Mouse (Mus musculus) liver, embryonic 14.5 days (tissue): ENCODE data around the gene Hsf4. TPM values are rescaled to one million over a fixed set of nuclear protein-coding genes. Genes with fewer than 3 reads are reported as not detected.

Source experiments
- ATAC-seq: fragments of 200-750 bp; cut with Nextera tagmentation; 2 replicates; pipeline ENCODE4 v1.8.0; 2017; ENCODE audit warnings: moderate number of reproducible peaks, mild to moderate bottlenecking, moderate library complexity; ENCODE audit not compliant: insufficient read depth
- DNase-seq, 3 experiments: peaks; one replicate each; pipeline ENCODE4 v3.0.0-alpha.2; 2012 to 2013; ENCODE audit warnings: low read depth in 3 of 3, low spot score in 3 of 3
- H3K27ac ChIP-seq: fragments of 300-500 bp; sonication (generic); 2 replicates; pipeline ENCODE4 v1.5.1; 2014; ENCODE audit warnings: moderate library complexity, mild to moderate bottlenecking, control low read depth, inconsistent platforms
- H3K27me3 ChIP-seq: fragments of 300-500 bp; sonication (generic); 2 replicates; pipeline ENCODE4 v1.6.1; 2014; ENCODE audit warnings: mild to moderate bottlenecking, low read length, moderate library complexity; ENCODE audit not compliant: control insufficient read depth, insufficient read depth
- H3K36me3 ChIP-seq: fragments of 300-500 bp; sonication (generic); replicated peaks from 2 replicates; pipeline ENCODE4 v1.6.1; 2014; ENCODE audit warnings: low read depth; ENCODE audit not compliant: control insufficient read depth, insufficient read depth
- H3K4me1 ChIP-seq, 2 experiments: fragments of 200-500 bp in 1 of 2; fragments of 300-500 bp in 1 of 2; sonication (generic) in 1 of 2; replicated peaks; 2 replicates each; pipeline ENCODE4 v1.6.1; 2012 to 2014; ENCODE audit warnings: antibody characterized with exemption in 1 of 2, inconsistent platforms in 1 of 2, low read length in 1 of 2; ENCODE audit not compliant: control insufficient read depth in 2 of 2, insufficient read depth in 2 of 2
- H3K4me2 ChIP-seq: fragments of 300-500 bp; sonication (generic); 2 replicates; pipeline ENCODE4 v1.6.1; 2014; ENCODE audit warnings: low read depth, mild to moderate bottlenecking, control low read depth, moderate library complexity
- H3K4me3 ChIP-seq, 2 experiments: fragments of 200-500 bp in 1 of 2; fragments of 300-500 bp in 1 of 2; sonication (generic) in 1 of 2; 2 replicates each; pipeline ENCODE4 v1.5.1; 2012 to 2014; ENCODE audit warnings: low read depth in 2 of 2, low read length in 2 of 2, mild to moderate bottlenecking in 2 of 2, control low read depth in 1 of 2, inconsistent platforms in 1 of 2, moderate library complexity in 1 of 2; ENCODE audit not compliant: insufficient read depth in 1 of 2
- H3K9ac ChIP-seq: fragments of 300-500 bp; sonication (generic); replicated peaks from 2 replicates; pipeline ENCODE4 v1.6.1; 2014; ENCODE audit warnings: mild to moderate bottlenecking, control low read depth, moderate library complexity
- H3K9me3 ChIP-seq: fragments of 300-500 bp; sonication (generic); 2 replicates; pipeline ENCODE4 v1.6.1; 2016; ENCODE audit warnings: low read length, mixed read lengths; ENCODE audit not compliant: control insufficient read depth
- CTCF ChIP-seq: IDR thresholded peaks from 2 replicates; pipeline ENCODE4 v1.5.1; 2016; ENCODE audit warnings: antibody characterized with exemption, low read depth, control low read depth
- EP300 ChIP-seq: IDR thresholded peaks from 2 replicates; pipeline ENCODE4 v1.6.1; 2016; ENCODE audit warnings: antibody characterized with exemption, low read depth
- WGBS: fragments of 180-500 bp; shearing (Covaris S2); extraction: QIAGEN DNeasy Blood & Tissue Kit; methylation state at CpG from one replicate; pipeline ENCODE4 v1.1.7; 2014; ENCODE audit not compliant: insufficient replicate concordance; 5-methylcytosine and 5-hydroxymethylcytosine counted together
- polyA plus RNA-seq, 2 experiments: library from polyadenylated mRNA; depleted of rRNA in 1 of 2; stranded (reverse) in 1 of 2; unstranded in 1 of 2; fragments of >200 nt; fragmentation: Nextera tagmentation in 1 of 2; extraction: Ambion mirVana in 1 of 2; gene quantifications; 2 replicates each; pipeline versions ENCODE4 v1.2.1 to v1.2.3; 2012 to 2014

The Hsf4 gene
- polyA plus RNA-seq (2012; rRNA removed), result 0.03 TPM in 1 of 2 replicates, not detected in the other
- 0.08 TPM in 1 of 2 replicates, not detected in the other for polyA plus RNA-seq (2014; fragmentation: Nextera tagmentation; extraction: Ambion mirVana)

DNA sequence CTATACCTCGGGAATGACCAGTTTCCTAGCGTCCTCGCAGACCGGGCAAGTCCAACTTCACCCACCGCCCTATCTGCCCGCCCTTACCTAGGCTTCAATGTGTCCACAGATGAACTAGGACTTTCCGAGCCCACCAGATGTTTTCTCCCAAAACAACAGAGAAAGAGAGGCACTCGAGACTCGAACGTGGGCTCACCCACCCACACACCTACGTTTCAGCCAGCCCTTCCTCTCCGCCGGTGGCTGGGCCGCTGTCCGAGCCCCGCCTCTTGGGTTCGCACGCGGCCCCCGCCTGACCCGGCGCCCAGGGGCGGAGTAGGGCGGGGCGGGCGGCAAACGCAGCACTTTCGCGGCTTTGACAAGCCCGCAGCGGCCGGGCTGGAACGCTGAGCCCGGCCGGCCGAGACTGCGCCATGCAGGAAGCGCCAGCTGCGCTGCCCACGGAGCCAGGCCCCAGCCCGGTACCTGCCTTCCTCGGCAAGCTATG is at the start of gene Hsf4:
Hsf4 (plus strand) TSS at position 341 of the 487 bp plus-strand sequence.
- peak within 1 kb of the TSS; percentile 25 for H3K4me2 ChIP-seq
- 1% methylated on average over 42 of the region's 42 CpGs for WGBS
- peaks cover 6 to 7% of the 10 kb centered on the region in 2 experiments for H3K4me1 ChIP-seq
- TF ChIP-seq EP300, result no peak
- no peak for TF ChIP-seq CTCF
- no peak within 1 kb of the TSS for H3K27ac ChIP-seq
- no peak for DNase-seq
- ATAC-seq, result no peak
- peak within 1 kb of the TSS in 1 of 2 experiments; percentile 39; a peak in 3 of 4 replicates for H3K4me3 ChIP-seq
- no peaks in the 10 kb centered on the region for H3K36me3 ChIP-seq
- peaks cover 82% of the 10 kb centered on the region for H3K27me3 ChIP-seq
- H3K9ac ChIP-seq, result no peak within 1 kb of the TSS
- H3K9me3 ChIP-seq, result no peaks in the 10 kb centered on the region

DNA sequence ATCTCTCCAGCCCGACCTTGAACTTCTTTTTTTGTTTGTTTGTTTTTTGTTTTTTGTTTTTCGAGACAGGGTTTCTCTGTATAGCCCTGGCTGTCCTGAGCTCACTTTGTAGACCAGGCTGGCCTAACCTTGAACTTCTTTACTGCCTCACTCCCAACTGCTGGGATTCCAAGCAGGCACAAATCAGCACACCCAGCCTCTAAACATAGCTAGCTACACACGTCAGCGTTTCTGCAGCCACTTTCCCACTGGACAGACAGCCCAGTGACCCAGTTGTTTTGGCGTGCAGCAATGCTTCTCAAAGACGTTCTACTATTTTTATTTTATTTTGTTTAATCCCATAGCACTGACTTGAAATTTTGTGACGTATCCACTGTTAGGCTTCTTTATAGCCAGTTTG is 45.8 kb upstream of the Hsf4 start:
- Histone ChIP-seq H3K4me2 (peak overlapping the region; percentile 94; the same call in 1 of the 2 replicates), H3K27me3 (no peaks in the 10 kb centered on the region), H3K4me3 (no peak overlapping the region), H3K36me3 (no peaks in the 10 kb centered on the region), H3K9ac (no peak overlapping the region; the same call in 1 of the 2 replicates), H3K9me3 (no peaks in the 10 kb centered on the region), H3K27ac (no peak overlapping the region), H3K4me1 (peaks cover 3 to 14% of the 10 kb centered on the region in 2 experiments)
- TF ChIP-seq CTCF, result no peak
- no peak for TF ChIP-seq EP300
- ATAC-seq (no peak), DNase-seq (no peak)
- WGBS, result 72% methylated on average over 7 of the region's 7 CpGs

- peak within 1 kb of the TSS; percentile 94 to 99 for H3K4me3 ChIP-seq
- TF ChIP-seq CTCF, result 0 out of 2 replicates have a peak, but pooled peaks have one; percentile 1
- no peak for TF ChIP-seq EP300
- ATAC-seq (peak; percentile 93), DNase-seq (peak; percentile 85 to 87 (median 85))
- peak within 1 kb of the TSS; percentile 85 for H3K27ac ChIP-seq
- H3K4me2 ChIP-seq, result peak within 1 kb of the TSS; percentile 94
- 5% methylated on average over 34 of the region's 34 CpGs for WGBS
- peaks cover 3 to 14% of the 10 kb centered on the region in 2 experiments for H3K4me1 ChIP-seq
- H3K9ac ChIP-seq, result peak within 1 kb of the TSS; percentile 97
- no peaks in the 10 kb centered on the region; the same call in 1 of the 2 replicates for H3K36me3 ChIP-seq
- no peaks in the 10 kb centered on the region for H3K27me3 ChIP-seq
- H3K9me3 ChIP-seq, result no peaks in the 10 kb centered on the region
Observed at GRCm38 (mm10) chr8:105224413-105225271, 45.0 kb upstream of the Hsf4 start, which contains the start of gene D230025D16Rik. Gene D230025D16Rik (plus strand): TSS chr8:105225145.

GRCm38 (mm10) chr8:105225272-105225593 is 44.4 kb upstream of the Hsf4 start:
- 0% methylated on average over 27 of the region's 27 CpGs for WGBS
- H3K4me2 ChIP-seq, result peak overlapping the region; percentile 94
- DNase-seq (no peak), ATAC-seq (no peak; the same call in 1 of the 2 replicates)
- TF ChIP-seq EP300 (no peak), CTCF (no peak)
- H3K27ac ChIP-seq, result peak overlapping the region; percentile 85
- H3K9ac ChIP-seq, result peak overlapping the region; percentile 97
- H3K9me3 ChIP-seq, result no peaks in the 10 kb centered on the region
- H3K4me3 ChIP-seq, result peak overlapping the region; percentile 94 to 99
- no peaks in the 10 kb centered on the region; the same call in 1 of the 2 replicates for H3K36me3 ChIP-seq
- H3K4me1 ChIP-seq, result peaks cover 3 to 14% of the 10 kb centered on the region in 2 experiments
- H3K27me3 ChIP-seq, result no peaks in the 10 kb centered on the region

DNA sequence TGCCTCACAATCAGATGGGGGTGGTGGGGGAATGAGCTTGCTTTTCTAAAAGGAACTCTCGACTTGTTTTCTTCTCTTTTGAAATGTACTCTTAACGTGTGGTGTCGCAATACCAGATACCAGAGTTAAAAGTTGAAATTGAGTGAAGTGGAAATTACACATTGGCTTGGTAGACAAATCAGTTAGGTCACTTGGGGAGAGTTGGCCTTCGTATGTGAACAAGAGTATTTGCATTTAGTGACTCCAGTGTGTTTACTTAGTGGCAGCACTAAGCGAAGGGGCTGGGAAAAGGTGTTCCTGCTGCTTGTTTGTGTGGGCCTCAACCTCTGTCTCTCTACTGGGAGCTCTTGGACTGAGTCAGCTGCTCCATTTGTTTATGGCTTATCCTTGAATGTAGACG is 43.7 kb upstream of the Hsf4 start:
- Histone ChIP-seq H3K27ac (peak overlapping the region; percentile 85), H3K4me2 (peak overlapping the region; percentile 94), H3K9me3 (no peaks in the 10 kb centered on the region), H3K4me1 (peaks cover 3 to 14% of the 10 kb centered on the region in 2 experiments), H3K9ac (peak overlapping the region; percentile 97), H3K36me3 (no peaks in the 10 kb centered on the region; the same call in 1 of the 2 replicates), H3K4me3 (peak overlapping the region; percentile 94 to 99), H3K27me3 (no peaks in the 10 kb centered on the region)
- TF ChIP-seq EP300 (no peak), CTCF (no peak)
- no peak for ATAC-seq
- WGBS, result 16% methylated on average over 6 of the region's 6 CpGs
- DNase-seq, result peak in 2 of 3 experiments; percentile 9 to 38
